Mouse (Mus musculus): Measurements from ENCODE around the gene Cacna1g. TPM values are rescaled to one million over a fixed set of nuclear protein-coding genes. Genes with fewer than 3 reads are reported as not detected.

The Cacna1g gene
- total RNA-seq, 2 experiments from 2014 or later: 1.2 to 3.0 TPM

GRCm38 (mm10) chr11:94474544-94474910 is 529 bp upstream of the Cacna1g start:
- H3K27ac ChIP-seq: peak overlapping the region; percentile 35; the same call in 1 of the 2 replicates
- peak overlapping the region; percentile 80 for H3K4me3 ChIP-seq
- intact Hi-C loops (cut with DNase I): no loop called here
- no peak for TF ChIP-seq CTCF (IDR thresholded peaks at IDR 0.05)
- DNase-seq: no peak

GRCm38 (mm10) chr11:94472916-94473706 is 887 bp downstream of the Cacna1g start:
- intact Hi-C loops (cut with DNase I): no loop called here
- H3K4me3 ChIP-seq: peak overlapping the region; percentile 80
- peak overlapping the region; percentile 73 for H3K27ac ChIP-seq
- DNase-seq: peak; percentile 36
- no peak for TF ChIP-seq CTCF (IDR thresholded peaks at IDR 0.05)

- TF ChIP-seq CTCF (IDR thresholded peaks at IDR 0.05): no peak
- intact Hi-C loops (cut with DNase I): no loop called here
- DNase-seq: peak; percentile 40
- Histone ChIP-seq H3K4me3 (peak overlapping the region; percentile 80), H3K27ac (peak overlapping the region; percentile 73)
Observed at GRCm38 (mm10) chr11:94472585-94472915, 1.4 kb downstream of the Cacna1g start.

GRCm38 (mm10) chr11:94471740-94472584 is 2.0 kb downstream of the Cacna1g start:
- H3K4me3 ChIP-seq: peak overlapping the region; percentile 80
- intact Hi-C loops (cut with DNase I): no loop called here
- H3K27ac ChIP-seq: peak overlapping the region; percentile 73
- TF ChIP-seq CTCF (IDR thresholded peaks at IDR 0.05): no peak
- DNase-seq: no peak

GRCm38 (mm10) chr11:94470391-94470790 is 3.6 kb downstream of the Cacna1g start:
- DNase-seq: peak; percentile 42
- no peak for TF ChIP-seq CTCF (IDR thresholded peaks at IDR 0.05)
- intact Hi-C loops (cut with DNase I): no loop called here
- Histone ChIP-seq H3K4me3 (no peak overlapping the region), H3K27ac (no peak overlapping the region)

- TF ChIP-seq CTCF (IDR thresholded peaks at IDR 0.05): no peak
- H3K4me3 ChIP-seq: no peak overlapping the region
- peak overlapping the region; percentile 58 for H3K27ac ChIP-seq
- DNase-seq: peak; percentile 62
- intact Hi-C loops (cut with DNase I): no loop called here
Observed at GRCm38 (mm10) chr11:94469136-94470064, 4.6 kb downstream of the Cacna1g start.

- intact Hi-C loops (cut with DNase I): no loop called here
- Histone ChIP-seq H3K4me3 (no peak overlapping the region), H3K27ac (0 out of 2 replicates have a peak overlapping the region, but pooled peaks have one; percentile 38)
- DNase-seq: no peak
- no peak for TF ChIP-seq CTCF (IDR thresholded peaks at IDR 0.05)
Observed at GRCm38 (mm10) chr11:94468582-94469064, 5.4 kb downstream of the Cacna1g start.

- no peak overlapping the region for H3K4me3 ChIP-seq
- H3K27ac ChIP-seq: no peak overlapping the region
- intact Hi-C loops (cut with DNase I): no loop called here
- TF ChIP-seq CTCF (IDR thresholded peaks at IDR 0.05): no peak
- DNase-seq: no peak
Observed at GRCm38 (mm10) chr11:94466333-94466855, 7.6 kb downstream of the Cacna1g start.

GRCm38 (mm10) chr11:94464170-94464569 is 9.8 kb downstream of the Cacna1g start:
- Histone ChIP-seq H3K27ac (no peak overlapping the region), H3K4me3 (no peak overlapping the region)
- TF ChIP-seq CTCF (IDR thresholded peaks at IDR 0.05): no peak
- DNase-seq: no peak
- intact Hi-C loops (cut with DNase I): no loop called here

GRCm38 (mm10) chr11:94461856-94462255 is 12.1 kb downstream of the Cacna1g start:
- no peak overlapping the region for H3K27ac ChIP-seq

GRCm38 (mm10) chr11:94457001-94457400 is 17.0 kb downstream of the Cacna1g start:
- DNase-seq: no peak
- H3K4me3 ChIP-seq: no peak overlapping the region
- no peak for TF ChIP-seq CTCF (IDR thresholded peaks at IDR 0.05)
- intact Hi-C loops (cut with DNase I): no loop called here
- H3K27ac ChIP-seq: no peak overlapping the region

More at GRCm38 (mm10) chr11:94461856-94462255, 12.1 kb downstream of the Cacna1g start:
- H3K4me3 ChIP-seq: no peak overlapping the region
- intact Hi-C loops (cut with DNase I): no loop called here
- no peak for DNase-seq
- TF ChIP-seq CTCF (IDR thresholded peaks at IDR 0.05): no peak

GRCm38 (mm10) chr11:94456347-94456746 is 17.7 kb downstream of the Cacna1g start:
- TF ChIP-seq CTCF (IDR thresholded peaks at IDR 0.05): no peak
- intact Hi-C loops (cut with DNase I): no loop called here
- no peak for DNase-seq
- Histone ChIP-seq H3K27ac (no peak overlapping the region), H3K4me3 (no peak overlapping the region)
